Mouse (Mus musculus): ENCODE data around the gene Itgal. TPM values are rescaled to one million over a fixed set of nuclear protein-coding genes. Genes with fewer than 3 reads are reported as not detected.
"Not testable (repeated sequence)": the region's sequence is repeated elsewhere in the genome, so short reads cannot be mapped to it uniquely, and the experiment has no call there.

Gene Itgal
- total RNA-seq, 2 experiments from 2014 or later = 0.59 to 0.72 TPM

DNA sequence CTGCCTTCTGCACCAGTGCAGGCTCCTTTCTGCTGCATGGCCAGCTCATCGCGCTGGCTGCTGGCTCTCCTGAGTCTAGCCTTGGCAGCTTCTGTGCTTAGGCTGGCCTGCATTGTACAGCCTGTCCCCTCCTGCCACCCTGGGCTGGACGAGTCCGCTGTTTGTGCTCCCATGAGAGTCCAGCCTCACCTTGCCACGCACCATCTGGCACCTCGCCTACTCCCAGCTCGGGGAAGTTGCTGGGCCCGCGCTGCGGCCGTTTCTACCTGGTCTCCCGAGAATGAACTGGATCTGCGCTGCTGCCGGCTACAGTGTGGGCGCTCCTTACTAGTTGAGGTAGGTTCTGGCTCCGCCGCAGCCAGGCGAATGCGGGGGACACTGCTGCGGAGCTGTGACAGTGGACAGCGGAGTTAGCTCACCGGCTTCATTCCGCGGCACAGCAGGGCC is 67.4 kb downstream of the Itgal start:
- DNase-seq (ENCODE audit: low spot score in 2 of 2) = no peak
- intact Hi-C loops (cut with DNase I) = loop anchor here (2.0 to 5.0 kb wide), 2 partner anchors 109 to 135 kb away; no protein-coding TSS in a partner anchor

- intact Hi-C loops (cut with DNase I) = loop anchor here (5.0 kb wide), 1 partner anchor 108 kb away; no protein-coding TSS in a partner anchor
- peak in 1 of 2 experiments; percentile 38 for DNase-seq (ENCODE audit: low spot score in 2 of 2)
These were observed 68.1 kb downstream of the Itgal start for GRCm38 (mm10) chr7:127364166-127364565.

DNA sequence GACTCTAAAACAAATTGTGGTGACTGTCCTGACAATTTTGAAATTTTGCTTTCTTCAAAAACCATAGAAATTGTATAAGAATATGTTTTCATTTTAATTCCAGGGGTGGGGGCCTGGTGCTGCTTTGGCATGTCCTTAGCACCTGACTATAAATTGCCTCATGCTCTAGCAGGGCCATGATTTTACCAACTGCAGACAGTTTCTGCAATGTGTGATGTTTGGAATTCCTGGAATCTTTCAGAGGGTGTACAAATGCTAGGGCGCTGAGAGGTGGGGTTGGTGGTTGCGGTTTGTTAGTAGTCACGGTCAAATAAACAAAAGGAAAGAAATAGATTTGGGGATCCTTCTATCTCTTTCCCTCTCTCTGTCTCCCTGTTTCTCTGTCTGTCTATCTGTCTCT is 70.2 kb downstream of the Itgal start:
- intact Hi-C loops (cut with DNase I) = no loop called here

DNA sequence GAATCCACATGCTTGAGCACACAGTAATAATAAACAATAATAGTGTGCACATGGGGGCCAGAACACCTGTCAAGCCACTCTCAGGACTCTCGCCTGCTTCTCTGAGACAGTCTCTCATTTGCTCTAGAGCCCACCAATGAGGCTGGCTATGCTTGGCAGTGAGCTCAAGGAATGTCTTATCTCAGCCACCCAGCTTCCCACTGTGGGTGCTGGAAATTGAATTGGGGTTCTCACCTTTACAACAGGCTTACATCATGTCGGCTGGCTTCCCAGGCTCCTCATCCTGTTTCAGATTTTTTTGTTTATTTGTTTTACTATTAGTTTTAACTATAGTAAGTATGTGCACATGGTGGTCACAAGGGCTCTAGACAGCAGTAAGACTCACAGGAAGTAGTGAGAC is 75.2 kb downstream of the Itgal start:
- intact Hi-C loops (cut with DNase I) = no loop called here
- DNase-seq (ENCODE audit: low spot score in 2 of 2) = no peak

More for the DNA sequence above, 70.2 kb downstream of the Itgal start:
- DNase-seq (ENCODE audit: low spot score in 2 of 2) = no peak

GRCm38 (mm10) chr7:127371870-127372269 is 75.8 kb downstream of the Itgal start:
- DNase-seq (ENCODE audit: low spot score in 2 of 2); intact Hi-C loops (cut with DNase I): not testable (repeated sequence)

DNA sequence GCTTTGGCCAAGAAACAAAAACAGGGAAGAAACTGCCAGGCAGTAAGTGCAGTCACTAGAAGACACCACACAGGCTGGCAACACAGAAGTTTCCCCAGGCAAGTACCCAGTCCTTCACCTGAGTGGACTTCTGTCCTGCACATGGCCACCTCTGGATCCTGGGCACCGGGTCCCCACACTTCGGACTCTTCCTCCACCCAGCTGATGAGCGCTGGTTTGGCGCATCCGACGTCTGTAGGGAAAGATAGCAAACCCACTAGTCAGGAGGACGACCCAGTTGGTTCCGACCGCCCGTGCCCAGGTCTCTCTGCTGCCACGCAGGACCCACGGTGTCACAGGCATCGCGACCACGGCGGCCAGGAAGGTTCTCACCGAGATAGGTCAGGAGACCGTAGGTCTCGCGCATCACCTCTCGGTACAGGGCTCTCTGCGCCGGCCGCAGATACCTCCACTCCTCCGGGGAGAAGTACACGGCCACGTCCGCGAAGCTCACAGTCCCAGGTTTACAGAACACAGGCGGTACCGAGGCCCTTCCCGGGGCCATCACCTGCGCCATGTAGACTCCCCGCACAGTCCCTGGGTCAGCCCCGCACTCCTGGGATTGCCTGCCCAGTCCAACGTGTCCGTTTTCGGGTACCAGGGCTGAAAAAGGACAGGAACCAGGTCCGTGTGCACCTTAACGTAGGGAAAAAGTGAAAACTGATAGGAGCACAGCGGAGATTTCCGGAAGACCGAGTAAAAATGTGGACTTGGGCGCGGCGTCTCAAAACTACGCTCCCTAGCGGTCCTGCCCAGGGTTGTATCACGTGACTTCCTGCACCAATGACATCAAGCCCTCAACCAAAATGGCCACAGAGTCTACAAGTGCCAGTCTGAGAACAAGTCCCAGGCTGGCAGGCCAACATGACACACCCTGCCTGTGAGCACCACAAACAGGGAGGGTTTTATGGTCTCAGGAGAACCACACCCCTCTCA is 79.5 kb downstream of the Itgal start, which contains the start of gene Zfp747:
Gene Zfp747, minus strand, starts transcription at position 780 of the 975 bp plus-strand sequence.
- DNase-seq (ENCODE audit: low spot score in 2 of 2) = peak; percentile 94 to 97
- intact Hi-C loops (cut with DNase I) = not testable (repeated sequence)

- intact Hi-C loops (cut with DNase I) = no loop called here
- no peak for DNase-seq (ENCODE audit: low spot score in 2 of 2)
These were observed 82.4 kb downstream of the Itgal start for GRCm38 (mm10) chr7:127378310-127378921.

Other genes with a start within 250 kb of the Itgal start
- not detected for gene Zg16, start 208.9 kb upstream of the Itgal start, total RNA-seq (2021)
- 1 to 10 TPM; 1.3 to 1.6 TPM for gene AI467606, start 204.9 kb upstream of the Itgal start, total RNA-seq (2021)
- gene Qprt, start 174.0 kb upstream of the Itgal start, total RNA-seq (2021) = under 1 TPM in 1 of 2 experiments, not detected in 1; 0.25 TPM
- under 1 TPM in 1 of 2 experiments, not detected in 1; 0.11 TPM for gene Spn, start 158.4 kb upstream of the Itgal start, total RNA-seq (2021)
- gene Cd2bp2, start 100.2 kb upstream of the Itgal start, total RNA-seq (2021) = 10 to 100 TPM; 73.9 to 84.5 TPM
- 10 to 100 TPM; 82.8 to 83.9 TPM for gene Tbc1d10b, start 87.8 kb upstream of the Itgal start, total RNA-seq (2021)
- gene Mylpf, start 87.4 kb upstream of the Itgal start, total RNA-seq (2021) = 1 to 10 TPM; 1.7 to 4.2 TPM
- gene Zfp553, start 63.2 kb upstream of the Itgal start, total RNA-seq (2021) = 10 to 100 TPM; 17.7 to 19.2 TPM
- 1 to 10 TPM; 5.9 to 6.3 TPM for gene Sept1, start 63.1 kb upstream of the Itgal start, total RNA-seq (2021)
- 10 to 100 TPM; 62.0 to 63.9 TPM for gene Zfp771, start 52.0 kb upstream of the Itgal start, total RNA-seq (2021)
- 10 to 100 TPM; 32.1 to 38.3 TPM for gene Dctpp1, start 35.6 kb upstream of the Itgal start, total RNA-seq (2021)
- 10 to 100 TPM; 45.9 to 50.3 TPM for gene Sephs2, start 22.2 kb upstream of the Itgal start, total RNA-seq (2021)
- gene Zfp768, start 49.3 kb downstream of the Itgal start, total RNA-seq (2021) = 10 to 100 TPM; 10.9 to 13.0 TPM
- 1 to 10 TPM; 5.4 to 7.8 TPM for gene Zfp747, start 79.8 kb downstream of the Itgal start, total RNA-seq (2021)
- 1 to 10 TPM; 2.7 to 2.8 TPM for gene 9130019O22Rik, start 90.9 kb downstream of the Itgal start, total RNA-seq (2021)
- gene E430018J23Rik, start 97.4 kb downstream of the Itgal start, total RNA-seq (2021) = 1 to 10 TPM; 6.2 to 6.8 TPM
- gene Zfp764, start 110.6 kb downstream of the Itgal start, total RNA-seq (2021) = 1 to 10 TPM; 2.9 to 4.1 TPM
- 10 to 100 TPM; 11.4 to 11.7 TPM for gene Zfp688, start 125.8 kb downstream of the Itgal start, total RNA-seq (2021)
- gene Zfp689, start 152.9 kb downstream of the Itgal start, total RNA-seq (2021) = 1 to 10 TPM; 5.4 to 7.9 TPM
- gene Prr14, start 163.4 kb downstream of the Itgal start, total RNA-seq (2021) = 10 to 100 TPM; 27.2 to 32.5 TPM
- 10 to 100 TPM; 52.9 to 66.0 TPM for gene Fbrs, start 182.9 kb downstream of the Itgal start, total RNA-seq (2021)
- gene Srcap, start 215.7 kb downstream of the Itgal start, total RNA-seq (2021) = 100 to 1,000 TPM; 112 to 114 TPM
- 10 to 100 TPM in 1 of 2 experiments, 1 to 10 TPM in 1; 10.0 to 14.0 TPM for gene Gm42715, start 223.3 kb downstream of the Itgal start, total RNA-seq (2021)